Mouse (Mus musculus): ENCODE data around the gene Slc25a53.
"Not testable (repeated sequence)": the region's sequence is repeated elsewhere in the genome, so short reads cannot be mapped to it uniquely, and the experiment has no call there.

Gene Slc25a53

GRCm38 (mm10) chrX:136958300-136958699 is 79.8 kb downstream of the Slc25a53 start:
- not testable (repeated sequence) for DNase-seq

DNA sequence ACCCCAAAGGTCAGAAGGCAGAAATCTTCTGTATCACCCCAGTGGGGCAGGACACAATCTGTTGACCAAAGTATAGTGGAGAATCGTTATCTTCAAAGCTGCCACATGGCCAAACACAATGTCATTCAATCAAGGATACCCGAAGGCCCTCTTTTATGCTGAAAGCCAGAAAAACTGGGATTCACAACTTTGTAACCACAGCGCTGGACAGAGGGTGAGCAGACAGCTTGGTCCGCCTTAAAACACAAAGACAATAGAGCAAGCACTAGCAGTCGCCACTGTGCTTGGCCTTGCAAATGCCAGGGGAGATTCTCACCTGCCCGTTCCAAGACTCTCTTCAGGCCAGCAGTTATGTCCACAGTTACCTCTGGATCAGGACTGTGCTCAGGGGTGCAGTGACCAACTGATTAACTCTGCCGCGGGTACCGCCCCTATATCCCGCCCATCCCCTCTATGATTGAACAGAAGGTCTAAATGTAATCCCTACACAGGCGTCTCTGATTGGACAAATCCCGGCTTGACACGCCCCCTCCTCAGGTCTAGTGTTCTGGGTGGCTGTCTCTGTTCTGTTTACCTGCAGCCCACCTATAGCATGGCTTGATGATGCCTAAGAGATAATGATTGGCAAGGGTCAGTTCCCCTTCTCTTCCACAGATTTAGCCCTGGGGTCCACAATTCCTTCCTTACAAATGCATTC is 80.4 kb downstream of the Slc25a53 start:
- peak in 1 of 2 experiments; percentile 63 for DNase-seq

- DNase-seq = no peak
These were observed 100.1 kb downstream of the Slc25a53 start for GRCm38 (mm10) chrX:136937985-136938384.
